Mouse (Mus musculus) limb, embryonic 13.5 days (tissue): Measurements from ENCODE around the gene Flt3l. TPM values are rescaled to one million over a fixed set of nuclear protein-coding genes. Genes with fewer than 3 reads are reported as not detected.
"Not testable (repeated sequence)": the region's sequence is repeated elsewhere in the genome, so short reads cannot be mapped to it uniquely, and the experiment has no call there.

Experiments
- ATAC-seq: fragments of 200-750 bp; cut with Nextera tagmentation; 2 replicates; pipeline ENCODE4 v1.8.0; 2017; ENCODE audit warnings: low read depth, moderate number of reproducible peaks, moderate TSS enrichment; ENCODE audit not compliant: low FRiP score
- H3K27ac ChIP-seq: fragments of 300-500 bp; sonication (generic); 2 replicates; pipeline ENCODE4 v1.5.1; 2015; ENCODE audit warnings: inconsistent platforms, mild to moderate bottlenecking, moderate library complexity
- H3K27me3 ChIP-seq: fragments of 300-500 bp; sonication (generic); 2 replicates; pipeline ENCODE4 v1.6.1; 2015; ENCODE audit warnings: mild to moderate bottlenecking, inconsistent platforms
- H3K36me3 ChIP-seq: fragments of 300-500 bp; sonication (generic); 2 replicates; pipeline ENCODE4 v1.6.1; 2015; ENCODE audit warnings: inconsistent platforms, mild to moderate bottlenecking, moderate library complexity
- H3K4me1 ChIP-seq: fragments of 300-500 bp; sonication (generic); 2 replicates; pipeline ENCODE4 v1.6.1; 2015; ENCODE audit warnings: inconsistent platforms
- H3K4me2 ChIP-seq: fragments of 300-500 bp; sonication (generic); replicated peaks from 2 replicates; pipeline ENCODE4 v1.6.1; 2015; ENCODE audit warnings: inconsistent platforms, mild to moderate bottlenecking, moderate library complexity
- H3K4me3 ChIP-seq: fragments of 300-500 bp; sonication (generic); 2 replicates; pipeline ENCODE4 v1.5.1; 2015; ENCODE audit warnings: moderate library complexity, mild to moderate bottlenecking, inconsistent platforms
- H3K9ac ChIP-seq: fragments of 300-500 bp; sonication (generic); 2 replicates; pipeline ENCODE4 v1.6.1; 2015; ENCODE audit warnings: mild to moderate bottlenecking, inconsistent platforms
- H3K9me3 ChIP-seq: fragments of 300-500 bp; sonication (generic); 2 replicates; pipeline ENCODE4 v1.6.1; 2016; ENCODE audit warnings: inconsistent platforms
- WGBS: fragments of 180-500 bp; shearing (Covaris S2); methylation state at CpG from one replicate; pipeline ENCODE4 v1.1.7; 2015; 5-methylcytosine and 5-hydroxymethylcytosine counted together
- polyA plus RNA-seq: library from polyadenylated mRNA; unstranded; fragments of >200 nt; fragmentation: Nextera tagmentation; extraction: Ambion mirVana; gene quantifications from 2 replicates; pipeline ENCODE4 v1.2.1, GENCODE M21; 2015

The Flt3l gene
- polyA plus RNA-seq, 1 experiment from 2014 or later = 1.2 TPM

DNA sequence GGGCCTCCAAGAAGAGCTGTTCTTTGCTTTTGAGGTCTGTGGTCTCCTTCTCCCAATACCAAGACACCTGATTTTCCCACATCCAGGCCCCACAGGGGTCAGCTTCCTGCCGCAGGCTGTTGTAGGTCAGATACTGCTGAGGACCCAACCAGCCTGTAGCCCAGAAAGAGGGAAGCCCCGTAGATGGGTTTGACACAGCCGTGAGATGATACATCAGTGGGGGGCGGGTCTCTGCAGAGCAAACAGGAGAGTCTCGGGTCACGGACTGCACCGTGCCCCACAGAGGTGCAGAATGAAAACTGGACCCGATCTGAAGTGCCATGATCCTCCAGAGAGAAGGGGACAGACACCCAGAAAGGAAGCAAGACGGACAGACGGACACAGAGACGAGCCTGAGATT lies 33.8 kb downstream of the Flt3l start:
- 87% methylated on average over 11 of the region's 11 CpGs for whole genome bisulfite sequencing
- Histone ChIP-seq H3K4me2 (peak overlapping the region; percentile 59), H3K36me3 (peaks cover 10% of the 10 kb centered on the region), H3K9me3 (no peaks in the 10 kb centered on the region), H3K9ac (no peak overlapping the region; the same call in 1 of the 2 replicates), H3K27ac (no peak overlapping the region), H3K4me1 (peaks cover 24% of the 10 kb centered on the region), H3K27me3 (no peaks in the 10 kb centered on the region), H3K4me3 (peak overlapping the region; percentile 34; the same call in 1 of the 2 replicates)
- no peak for ATAC-seq

DNA sequence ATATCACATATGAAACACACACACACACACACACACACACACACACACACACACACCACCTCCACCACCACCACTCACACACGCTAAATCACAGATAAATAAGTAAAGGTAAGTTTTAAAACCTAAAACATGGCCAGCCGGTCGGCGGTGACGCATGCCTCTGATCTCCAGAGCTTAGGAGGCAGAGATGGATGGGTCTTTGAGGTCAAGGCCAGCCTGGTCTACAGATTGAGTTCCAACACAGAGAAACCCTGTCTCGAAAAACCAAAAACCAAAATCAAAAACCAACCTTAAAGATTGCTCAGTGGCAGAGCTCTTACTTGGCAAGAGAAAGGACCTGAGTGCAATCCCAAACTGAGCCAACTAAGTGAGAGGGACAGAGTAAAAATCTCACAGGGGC lies 36.2 kb downstream of the Flt3l start:
- Histone ChIP-seq H3K4me2 (no peak overlapping the region), H3K27ac (no peak overlapping the region), H3K4me3 (no peak overlapping the region), H3K9ac (no peak overlapping the region), H3K4me1 (peaks cover 26% of the 10 kb centered on the region), H3K9me3 (no peaks in the 10 kb centered on the region), H3K36me3 (peaks cover 15% of the 10 kb centered on the region), H3K27me3 (no peaks in the 10 kb centered on the region)
- WGBS = 89% methylated on average over 6 of the region's 6 CpGs
- ATAC-seq = no peak

DNA sequence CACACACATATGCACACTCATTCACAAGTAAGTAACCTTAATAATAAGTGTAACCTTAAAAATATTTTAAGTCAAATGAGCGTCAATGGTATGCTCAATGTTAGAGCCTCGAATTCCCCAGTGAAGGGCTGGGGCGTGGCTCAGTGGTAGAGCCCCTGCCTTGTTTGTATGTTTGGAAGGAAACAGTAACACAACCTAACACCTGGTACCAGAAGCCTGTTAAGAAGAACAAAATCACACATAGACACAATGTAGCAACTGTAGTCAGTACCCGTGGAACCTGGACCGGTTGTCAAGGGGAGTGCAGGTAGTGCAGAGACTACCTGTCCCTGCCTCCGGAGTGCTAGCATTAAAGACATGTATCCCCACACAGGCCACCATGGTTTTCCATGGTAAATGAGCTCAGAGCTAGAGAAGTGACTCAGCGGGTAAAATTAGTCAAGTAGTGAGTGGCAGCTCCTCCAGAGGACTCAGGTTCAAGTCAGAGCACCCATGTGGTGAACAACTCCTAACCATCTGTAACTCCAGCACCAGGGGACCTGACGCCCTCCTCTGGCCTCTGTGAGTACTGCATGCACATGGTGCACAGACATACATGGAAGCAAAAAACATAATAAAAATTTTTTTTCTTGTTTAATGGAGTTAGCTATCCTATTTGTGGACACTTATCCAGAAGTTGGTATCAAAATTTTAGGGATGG lies 37.5 kb downstream of the Flt3l start:
- Histone ChIP-seq H3K9ac (no peak overlapping the region), H3K9me3 (no peaks in the 10 kb centered on the region), H3K27me3 (no peaks in the 10 kb centered on the region), H3K4me2 (no peak overlapping the region), H3K4me1 (peaks cover 30% of the 10 kb centered on the region), H3K4me3 (no peak overlapping the region), H3K36me3 (peaks cover 16% of the 10 kb centered on the region), H3K27ac (no peak overlapping the region)
- 91% methylated on average over 8 of the region's 8 CpGs for WGBS
- ATAC-seq = no peak

DNA sequence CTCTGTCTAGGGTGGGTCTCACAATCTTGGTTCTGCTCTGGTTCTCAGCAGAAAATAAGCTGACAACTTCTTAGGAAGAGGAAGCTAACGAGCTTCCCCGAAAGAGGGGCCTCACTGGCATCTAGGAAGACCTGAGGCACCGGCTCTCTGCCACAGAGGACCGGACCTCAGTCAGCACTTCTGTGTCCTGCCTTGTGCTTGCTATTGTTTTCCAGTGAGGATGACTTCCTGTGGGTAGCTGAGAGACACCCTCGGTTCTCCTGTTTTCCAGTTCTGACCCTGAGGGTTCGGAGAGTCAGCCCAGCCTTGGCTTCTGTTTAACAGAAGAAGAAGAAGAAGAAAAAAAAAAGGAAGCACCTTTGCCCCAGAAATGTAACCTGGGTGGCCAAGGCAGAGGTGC lies 38.8 kb downstream of the Flt3l start:
- H3K4me1 ChIP-seq = peaks cover 31% of the 10 kb centered on the region
- H3K4me3 ChIP-seq = no peak overlapping the region
- H3K27me3 ChIP-seq = no peaks in the 10 kb centered on the region
- H3K9ac ChIP-seq = no peak overlapping the region
- no peak for ATAC-seq
- no peaks in the 10 kb centered on the region for H3K9me3 ChIP-seq
- 62% methylated on average over 6 of the region's 6 CpGs for WGBS
- H3K36me3 ChIP-seq = peaks cover 16% of the 10 kb centered on the region
- H3K4me2 ChIP-seq = no peak overlapping the region
- no peak overlapping the region for H3K27ac ChIP-seq

DNA sequence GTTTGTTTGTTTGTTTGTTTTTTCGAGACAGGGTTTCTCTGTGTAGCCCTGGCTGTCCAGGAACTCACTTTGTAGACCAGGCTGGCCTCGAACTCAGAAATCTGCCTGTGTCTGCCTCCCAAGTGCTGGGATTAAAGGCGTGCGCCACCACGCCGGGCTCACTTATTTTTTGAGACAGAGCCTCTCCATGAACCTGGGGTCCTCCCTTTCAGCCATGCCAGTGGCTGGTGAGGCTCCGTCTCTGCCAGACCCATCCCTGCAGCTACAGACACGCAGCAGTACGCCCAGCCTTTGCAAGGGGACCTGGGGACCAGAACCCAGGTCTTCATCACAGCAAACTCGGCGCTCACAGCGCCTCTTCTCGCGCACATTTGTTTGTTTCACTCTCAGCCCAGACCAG lies 40.3 kb downstream of the Flt3l start:
- H3K9me3 ChIP-seq, H3K9ac ChIP-seq, H3K27me3 ChIP-seq, H3K4me3 ChIP-seq, H3K4me2 ChIP-seq, ATAC-seq, H3K27ac ChIP-seq: not testable (repeated sequence)
- H3K4me1 ChIP-seq = peaks cover 27% of the 10 kb centered on the region
- peaks cover 16% of the 10 kb centered on the region for H3K36me3 ChIP-seq
- 96% methylated on average over 14 of the region's 14 CpGs for WGBS

DNA sequence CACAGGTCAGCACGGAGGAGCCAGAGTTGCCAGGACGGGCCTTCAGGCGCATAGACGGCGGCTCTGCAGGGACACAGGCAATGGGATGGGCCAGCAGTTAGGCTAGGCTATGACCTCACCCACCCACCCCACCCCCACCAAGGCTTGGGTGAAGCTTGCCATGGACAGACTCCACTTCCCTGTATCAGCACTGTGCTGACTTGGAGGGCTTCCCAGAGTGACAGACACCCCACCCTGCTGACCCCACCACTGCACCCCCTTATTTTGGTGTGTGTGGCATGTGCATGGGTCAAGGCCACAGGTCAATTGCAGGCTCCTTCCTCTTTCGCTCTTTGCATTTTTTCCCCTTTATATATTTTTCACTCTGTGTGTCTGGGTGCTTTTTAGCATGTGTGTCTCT lies 40.9 kb downstream of the Flt3l start:
- Histone ChIP-seq H3K4me1 (peaks cover 33% of the 10 kb centered on the region), H3K36me3 (peaks cover 17% of the 10 kb centered on the region), H3K27me3 (no peaks in the 10 kb centered on the region), H3K9me3 (no peaks in the 10 kb centered on the region), H3K4me3 (no peak overlapping the region), H3K4me2 (no peak overlapping the region), H3K27ac (no peak overlapping the region), H3K9ac (no peak overlapping the region)
- ATAC-seq = no peak
- 82% methylated on average over 6 of the region's 6 CpGs for WGBS

DNA sequence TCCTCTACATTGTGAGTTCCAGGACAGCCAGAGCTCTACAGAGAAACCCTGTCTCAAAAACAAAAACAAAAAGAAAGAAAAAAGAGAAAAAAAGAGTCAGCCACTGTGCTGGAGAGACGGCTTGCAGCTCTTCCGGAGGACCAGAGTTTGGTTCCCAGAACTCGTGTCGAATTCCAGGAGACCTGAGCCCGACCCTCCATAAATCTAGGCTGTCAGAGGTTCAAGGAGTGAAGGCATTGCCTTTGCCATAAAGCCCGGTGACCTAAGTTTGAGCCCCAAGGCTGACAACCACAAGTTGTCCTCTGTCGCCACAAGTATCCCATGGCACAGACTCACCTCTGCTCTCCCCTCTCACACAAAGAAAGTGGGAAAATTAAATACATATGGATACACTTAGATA lies 42.1 kb downstream of the Flt3l start:
- ATAC-seq = no peak
- peak overlapping the region; percentile 74 for H3K4me2 ChIP-seq
- H3K9ac ChIP-seq = peak overlapping the region; percentile 50; the same call in 1 of the 2 replicates
- peaks cover 40% of the 10 kb centered on the region for H3K4me1 ChIP-seq
- WGBS = 5% methylated on average over 7 of the region's 7 CpGs
- peaks cover 26% of the 10 kb centered on the region for H3K36me3 ChIP-seq
- no peaks in the 10 kb centered on the region for H3K27me3 ChIP-seq
- H3K27ac ChIP-seq = peak overlapping the region; percentile 96
- no peak overlapping the region for H3K4me3 ChIP-seq
- no peaks in the 10 kb centered on the region for H3K9me3 ChIP-seq

DNA sequence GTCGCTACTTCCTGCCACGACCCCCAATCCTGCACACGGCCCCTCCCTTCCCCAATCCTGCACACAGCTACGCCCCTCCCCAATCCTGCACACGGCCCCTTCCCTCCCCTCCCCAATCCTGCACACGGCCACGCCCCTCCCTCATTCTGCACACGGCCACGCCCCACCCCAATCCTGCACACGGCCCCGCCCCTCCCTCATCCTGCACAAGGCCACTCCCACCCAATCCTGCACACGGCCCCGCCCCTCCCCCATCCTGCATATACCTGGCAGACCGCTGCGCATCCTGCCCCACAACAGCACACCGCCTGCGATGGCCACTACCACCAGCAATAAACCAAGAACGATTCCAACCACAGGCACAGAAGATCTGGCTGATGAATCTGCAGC lies 42.7 kb downstream of the Flt3l start:
- Histone ChIP-seq H3K4me2 (peak overlapping the region; percentile 74), H3K9me3 (no peaks in the 10 kb centered on the region), H3K4me3 (no peak overlapping the region), H3K9ac (no peak overlapping the region), H3K27ac (peak overlapping the region; percentile 96), H3K4me1 (peaks cover 40% of the 10 kb centered on the region), H3K27me3 (no peaks in the 10 kb centered on the region), H3K36me3 (peaks cover 27% of the 10 kb centered on the region)
- ATAC-seq = no peak
- WGBS = 25% methylated on average over 18 of the region's 18 CpGs

DNA sequence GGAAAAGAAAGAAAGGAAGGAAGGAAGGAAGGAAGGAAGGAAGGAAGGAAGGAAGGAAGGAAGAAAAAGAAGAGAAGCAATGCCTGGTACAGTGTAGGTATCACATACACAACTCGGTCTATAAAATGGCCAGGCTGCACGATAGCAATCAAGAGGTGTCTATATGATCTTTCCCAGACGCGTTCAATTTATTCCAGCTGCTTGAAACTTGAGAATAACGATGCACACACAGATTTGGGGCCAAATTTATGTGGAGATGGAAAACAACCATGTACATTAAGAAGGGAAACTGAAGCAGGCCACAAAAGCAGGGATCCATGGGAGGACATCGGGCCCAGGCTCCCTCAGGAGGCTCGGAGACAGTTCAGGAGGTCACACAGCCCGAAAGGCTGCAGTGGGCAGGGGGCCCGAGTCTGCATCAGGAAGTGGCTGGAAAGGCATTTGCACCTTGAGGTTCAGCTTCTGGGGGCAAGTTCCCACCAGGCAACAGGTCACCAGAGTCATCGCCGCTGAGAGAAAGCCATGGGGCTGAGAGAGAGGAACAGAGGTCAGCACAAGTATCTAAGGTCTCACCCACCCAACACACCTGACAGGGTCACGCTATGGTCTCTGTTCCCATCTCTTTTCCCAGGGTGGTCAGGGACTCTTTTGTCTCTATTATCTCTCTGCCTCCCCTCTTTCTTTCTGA lies 43.3 kb downstream of the Flt3l start:
- Histone ChIP-seq H3K4me1 (peaks cover 40% of the 10 kb centered on the region), H3K4me3 (peak overlapping the region; percentile 13; the same call in 1 of the 2 replicates), H3K9ac (no peak overlapping the region), H3K27ac (peak overlapping the region; percentile 96), H3K27me3 (no peaks in the 10 kb centered on the region), H3K9me3 (no peaks in the 10 kb centered on the region), H3K4me2 (peak overlapping the region; percentile 74), H3K36me3 (peaks cover 27% of the 10 kb centered on the region)
- no peak for ATAC-seq
- WGBS = 17% methylated on average over 12 of the region's 12 CpGs

DNA sequence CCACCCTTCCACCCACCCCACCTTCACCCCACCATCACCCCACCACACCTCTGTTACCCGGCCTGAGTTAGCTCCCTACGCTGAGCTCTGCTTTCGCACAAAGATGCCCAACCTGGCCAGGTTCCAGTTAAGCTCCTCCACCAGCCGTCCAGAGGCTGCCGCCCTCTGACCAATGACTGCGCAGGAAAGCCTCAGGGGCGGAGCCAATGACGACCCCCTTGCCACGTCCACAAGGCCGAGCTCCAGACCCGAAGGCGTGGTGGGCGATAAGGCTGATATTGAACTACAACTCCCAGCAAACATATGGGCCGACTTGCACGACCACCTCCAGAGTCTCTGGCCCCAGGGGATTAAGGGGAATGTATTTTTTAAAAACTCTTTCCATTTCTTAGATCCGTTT lies 44.2 kb downstream of the Flt3l start, which contains the start of gene Rcn3:
Gene Rcn3 (minus strand): TSS at position 174 of the 400 bp plus-strand sequence.
- peak within 1 kb of the TSS; percentile 72 for H3K4me3 ChIP-seq
- H3K27me3 ChIP-seq = no peaks in the 10 kb centered on the region
- no peaks in the 10 kb centered on the region for H3K9me3 ChIP-seq
- peak within 1 kb of the TSS; percentile 92 for H3K9ac ChIP-seq
- WGBS = 0% methylated on average over 16 of the region's 16 CpGs
- H3K27ac ChIP-seq = peak within 1 kb of the TSS; percentile 96
- H3K4me1 ChIP-seq = peaks cover 40% of the 10 kb centered on the region
- peaks cover 35% of the 10 kb centered on the region for H3K36me3 ChIP-seq
- peak within 1 kb of the TSS; percentile 74 for H3K4me2 ChIP-seq
- peak; percentile 94 for ATAC-seq

DNA sequence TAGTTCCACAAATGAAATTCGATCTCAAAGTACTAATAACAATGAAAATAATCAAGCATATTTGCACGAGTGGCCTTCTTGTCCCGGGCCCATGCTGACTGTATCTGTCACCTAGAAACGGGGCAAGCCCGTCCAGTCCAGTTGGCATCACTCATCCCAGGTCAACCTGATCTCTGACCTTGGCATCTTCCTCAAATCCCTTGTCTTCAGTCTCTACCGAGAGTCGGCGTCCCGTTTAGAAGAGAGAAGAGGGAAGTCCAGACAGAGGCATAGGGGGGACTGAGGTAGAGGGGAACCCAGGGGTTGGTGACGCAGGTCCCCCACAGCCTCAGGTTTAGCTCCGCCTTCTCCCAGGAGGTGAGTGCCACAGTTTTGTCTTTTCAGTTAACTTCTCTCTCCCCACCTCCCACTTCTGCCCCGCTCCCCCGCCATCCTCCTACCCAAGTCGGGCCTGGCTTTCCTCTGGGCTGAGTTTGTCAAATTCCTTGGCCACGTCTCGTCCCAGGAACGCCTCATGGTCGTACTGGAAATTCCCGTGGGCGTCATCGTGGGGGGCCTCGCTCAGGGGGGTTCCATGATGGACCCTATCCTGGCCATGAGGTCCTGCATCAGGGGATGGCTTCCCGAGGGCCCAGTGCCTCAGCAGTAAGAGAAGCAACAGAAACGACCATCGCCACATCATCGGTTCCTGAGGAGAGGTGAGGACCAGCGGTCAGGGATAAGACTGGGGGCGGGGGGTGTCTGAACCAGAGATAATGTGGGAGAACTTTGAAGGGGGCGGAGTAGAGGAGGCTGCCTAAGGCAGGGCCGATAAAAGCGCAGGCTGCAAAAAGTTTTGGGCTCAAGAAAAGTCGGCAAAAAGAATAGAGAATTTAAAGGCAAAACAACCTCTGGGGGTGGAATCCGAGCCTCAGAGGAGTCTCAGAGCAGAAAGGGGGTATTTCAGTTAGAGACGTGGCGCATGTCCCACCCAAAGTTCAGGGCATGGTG lies 44.9 kb downstream of the Flt3l start:
- ATAC-seq = peak; percentile 64
- Histone ChIP-seq H3K27me3 (no peaks in the 10 kb centered on the region), H3K4me3 (peak overlapping the region; percentile 72), H3K4me2 (peak overlapping the region; percentile 74), H3K27ac (peak overlapping the region; percentile 92), H3K4me1 (peaks cover 40% of the 10 kb centered on the region), H3K36me3 (peaks cover 43% of the 10 kb centered on the region), H3K9ac (peak overlapping the region; percentile 92), H3K9me3 (no peaks in the 10 kb centered on the region)
- WGBS = 10% methylated on average over 35 of the region's 35 CpGs
